Mouse (Mus musculus): ENCODE results near the gene Atg9a. TPM values are rescaled to one million over a fixed set of nuclear protein-coding genes. Genes with fewer than 3 reads are reported as not detected.

Atg9a gene
- polyA plus RNA-seq, 1 experiment from 2014 or later, result 28.3 TPM

- Histone ChIP-seq H3K36me3 (ENCODE audit: insufficient read depth, low read length) (peaks cover 10% of the 10 kb centered on the region; the same call in 1 of the 2 replicates), H3K4me1 (ENCODE audit: insufficient read depth, low read depth, low read length) (peaks cover 20% of the 10 kb centered on the region; the same call in 1 of the 2 replicates), H3K4me3 (ENCODE audit: low read depth, low read length) (no peak overlapping the region), H3K9me3 (ENCODE audit: low read length) (no peaks in the 10 kb centered on the region), H3K27me3 (replicated peaks; ENCODE audit: insufficient read depth, low read length) (no peaks in the 10 kb centered on the region), H3K4me2 (replicated peaks; ENCODE audit: low read depth, low read length) (no peak overlapping the region), H3K9ac (replicated peaks; ENCODE audit: low read depth) (no peak overlapping the region), H3K27ac (ENCODE audit: low read length) (no peak overlapping the region)
- no peak for ATAC-seq
- TF ChIP-seq CTCF (IDR thresholded peaks at IDR 0.05) (no peak), EP300 (IDR thresholded peaks at IDR 0.05) (no peak)
- 75% methylated on average over 7 of the region's 7 CpGs for WGBS
- DNase-seq (ENCODE audit: low spot score), result peak; percentile 22
Observed at GRCm38 (mm10) chr1:75213096-75213495, 21.1 kb upstream of the Atg9a start.

- H3K9ac ChIP-seq (replicated peaks; ENCODE audit: low read depth), result no peak overlapping the region
- DNase-seq (ENCODE audit: low spot score) (no peak), ATAC-seq (no peak)
- no peak for TF ChIP-seq EP300 (IDR thresholded peaks at IDR 0.05)
- TF ChIP-seq CTCF (IDR thresholded peaks at IDR 0.05), result no peak
- 71% methylated on average over 4 of the region's 4 CpGs for WGBS
- no peaks in the 10 kb centered on the region for H3K27me3 ChIP-seq (replicated peaks; ENCODE audit: insufficient read depth, low read length)
- no peak overlapping the region for H3K4me3 ChIP-seq (ENCODE audit: low read depth, low read length)
- H3K27ac ChIP-seq (ENCODE audit: low read length), result no peak overlapping the region
- H3K4me1 ChIP-seq (ENCODE audit: insufficient read depth, low read depth, low read length), result peaks cover 20% of the 10 kb centered on the region; the same call in 1 of the 2 replicates
- H3K36me3 ChIP-seq (ENCODE audit: insufficient read depth, low read length), result peaks cover 10% of the 10 kb centered on the region; the same call in 1 of the 2 replicates
- no peaks in the 10 kb centered on the region for H3K9me3 ChIP-seq (ENCODE audit: low read length)
- H3K4me2 ChIP-seq (replicated peaks; ENCODE audit: low read depth, low read length), result no peak overlapping the region
Observed at GRCm38 (mm10) chr1:75212542-75212941, 20.5 kb upstream of the Atg9a start.

GRCm38 (mm10) chr1:75211141-75211708, 19.2 kb upstream of the Atg9a start:
- H3K4me2 ChIP-seq (replicated peaks; ENCODE audit: low read depth, low read length), result peak overlapping the region; percentile 87
- WGBS, result 9% methylated on average over 17 of the region's 17 CpGs
- H3K36me3 ChIP-seq (ENCODE audit: insufficient read depth, low read length), result peaks cover 10% of the 10 kb centered on the region; the same call in 1 of the 2 replicates
- peak overlapping the region; percentile 93 for H3K4me3 ChIP-seq (ENCODE audit: low read depth, low read length)
- peak overlapping the region; percentile 70 for H3K27ac ChIP-seq (ENCODE audit: low read length)
- no peaks in the 10 kb centered on the region for H3K27me3 ChIP-seq (replicated peaks; ENCODE audit: insufficient read depth, low read length)
- H3K9me3 ChIP-seq (ENCODE audit: low read length), result no peaks in the 10 kb centered on the region
- TF ChIP-seq EP300 (IDR thresholded peaks at IDR 0.05) (no peak), CTCF (IDR thresholded peaks at IDR 0.05) (no peak)
- peak overlapping the region; percentile 96 for H3K9ac ChIP-seq (replicated peaks; ENCODE audit: low read depth)
- ATAC-seq (no peak), DNase-seq (ENCODE audit: low spot score) (no peak)
- peaks cover 20% of the 10 kb centered on the region; the same call in 1 of the 2 replicates for H3K4me1 ChIP-seq (ENCODE audit: insufficient read depth, low read depth, low read length)

- DNase-seq (ENCODE audit: low spot score) (peak; percentile 97), ATAC-seq (peak; percentile 96)
- peaks cover 20% of the 10 kb centered on the region; the same call in 1 of the 2 replicates for H3K4me1 ChIP-seq (ENCODE audit: insufficient read depth, low read depth, low read length)
- peaks cover 10% of the 10 kb centered on the region; the same call in 1 of the 2 replicates for H3K36me3 ChIP-seq (ENCODE audit: insufficient read depth, low read length)
- TF ChIP-seq CTCF (IDR thresholded peaks at IDR 0.05) (no peak), EP300 (IDR thresholded peaks at IDR 0.05) (no peak)
- H3K4me2 ChIP-seq (replicated peaks; ENCODE audit: low read depth, low read length), result peak within 1 kb of the TSS; percentile 87
- H3K4me3 ChIP-seq (ENCODE audit: low read depth, low read length), result peak within 1 kb of the TSS; percentile 93
- H3K27ac ChIP-seq (ENCODE audit: low read length), result peak within 1 kb of the TSS; percentile 70
- no peaks in the 10 kb centered on the region for H3K27me3 ChIP-seq (replicated peaks; ENCODE audit: insufficient read depth, low read length)
- no peaks in the 10 kb centered on the region for H3K9me3 ChIP-seq (ENCODE audit: low read length)
- peak within 1 kb of the TSS; percentile 96 for H3K9ac ChIP-seq (replicated peaks; ENCODE audit: low read depth)
- 5% methylated on average over 38 of the region's 42 CpGs for WGBS
Observed at GRCm38 (mm10) chr1:75210136-75211087, 18.4 kb upstream of the Atg9a start, which contains the start of the genes Glb1l and Stk16. Glb1l (minus strand) TSS chr1:75210813. Stk16 (plus strand) TSS chr1:75210838.

- peak; percentile 38; the same call in 1 of the 2 replicates for ATAC-seq
- H3K4me2 ChIP-seq (replicated peaks; ENCODE audit: low read depth, low read length), result peak overlapping the region; percentile 66
- DNase-seq (ENCODE audit: low spot score), result peak; percentile 72
- peaks cover 20% of the 10 kb centered on the region; the same call in 1 of the 2 replicates for H3K4me1 ChIP-seq (ENCODE audit: insufficient read depth, low read depth, low read length)
- TF ChIP-seq EP300 (IDR thresholded peaks at IDR 0.05), result no peak
- TF ChIP-seq CTCF (IDR thresholded peaks at IDR 0.05), result no peak
- 0 out of 2 replicates have a peak, but pooled peaks cover 5% of the 10 kb centered on the region for H3K36me3 ChIP-seq (ENCODE audit: insufficient read depth, low read length)
- peak overlapping the region; percentile 32 for H3K9ac ChIP-seq (replicated peaks; ENCODE audit: low read depth)
- H3K4me3 ChIP-seq (ENCODE audit: low read depth, low read length), result peak overlapping the region; percentile 40
- no peaks in the 10 kb centered on the region for H3K9me3 ChIP-seq (ENCODE audit: low read length)
- WGBS, result 15% methylated on average over 34 of the region's 34 CpGs
- H3K27me3 ChIP-seq (replicated peaks; ENCODE audit: insufficient read depth, low read length), result no peaks in the 10 kb centered on the region
- 0 out of 2 replicates have a peak overlapping the region, but pooled peaks have one; percentile 26 for H3K27ac ChIP-seq (ENCODE audit: low read length)
Observed at GRCm38 (mm10) chr1:75208967-75209678, 17.1 kb upstream of the Atg9a start.
